In genomic region chr19:6306586-6306985, GRCm38 (mm10) we compare ENCODE assay signal across 8 mouse cellular contexts. TPM values are rescaled to one million over a fixed set of nuclear protein-coding genes. Genes with fewer than 3 reads are reported as not detected.
DNase-seq lines count a peak whose midpoint lies in the region; ATAC-seq and TF ChIP-seq lines count a peak whose summit lies in the region.

No protein-coding gene starts in this region.

- H3K9ac ChIP-seq in ES-E14 (ENCODE audit: insufficient read depth, low read depth, low read length, poor library complexity, severe bottlenecking), result peak overlapping the region; percentile 76
- H3K9ac ChIP-seq in embryonic facial prominence, embryonic 13.5 days, result peak overlapping the region; percentile 79
- peak overlapping the region; percentile 88 for H3K9ac ChIP-seq in heart, embryonic 12.5 days
- peak overlapping the region; percentile 65 for H3K9ac ChIP-seq in kidney, embryonic 15.5 days

- H3K4me3 ChIP-seq in ES-E14 (ENCODE audit: insufficient read depth in 1 of 2, low read depth in 1 of 2, low read length in 2 of 2, poor library complexity in 1 of 2, severe bottlenecking in 1 of 2), result peak overlapping the region; percentile 76 to 81
- peak overlapping the region; percentile 62 for H3K4me3 ChIP-seq in embryonic facial prominence, embryonic 13.5 days
- H3K4me3 ChIP-seq in heart, embryonic 12.5 days, result peak overlapping the region; percentile 91
- peak overlapping the region; percentile 65 for H3K4me3 ChIP-seq in kidney, embryonic 15.5 days (replicated peaks)

- in situ Hi-C loops in ES-E14 (cut with MboI; ENCODE audit: low sequenced_read_pairs in 2 of 2, unreplicated experiment in 2 of 2), result no loop called here

- H3K9me3 ChIP-seq in ES-E14 (ENCODE audit: control insufficient read depth, insufficient read depth, low read depth, low read length), result no peaks in the 10 kb centered on the region
- no peaks in the 10 kb centered on the region for H3K9me3 ChIP-seq in embryonic facial prominence, embryonic 13.5 days
- H3K9me3 ChIP-seq in heart, embryonic 12.5 days (replicated peaks), result no peaks in the 10 kb centered on the region
- H3K9me3 ChIP-seq in kidney, embryonic 15.5 days (replicated peaks), result no peaks in the 10 kb centered on the region

- peaks cover 15 to 31% of the 10 kb centered on the region in 2 experiments for H3K4me1 ChIP-seq in ES-E14 (ENCODE audit: control insufficient read depth in 2 of 2, insufficient read depth in 2 of 2, low read length in 2 of 2, poor library complexity in 1 of 2)
- H3K4me1 ChIP-seq in embryonic facial prominence, embryonic 13.5 days, result peaks cover 32% of the 10 kb centered on the region
- peaks cover 53% of the 10 kb centered on the region for H3K4me1 ChIP-seq in heart, embryonic 12.5 days (replicated peaks)
- H3K4me1 ChIP-seq in kidney, embryonic 15.5 days, result peaks cover 33% of the 10 kb centered on the region

- peak; percentile 29 for ATAC-seq in embryonic facial prominence, embryonic 13.5 days (ENCODE audit: insufficient number of reproducible peaks, insufficient read depth, low FRiP score, low TSS enrichment, low read depth)
- ATAC-seq in heart, embryonic 12.5 days (ENCODE audit: insufficient number of reproducible peaks, low FRiP score), result peak; percentile 60
- ATAC-seq in kidney, embryonic 15.5 days (replicated peaks; ENCODE audit: low FRiP score), result peak; percentile 67

- no peaks in the 10 kb centered on the region for H3K27me3 ChIP-seq in embryonic facial prominence, embryonic 13.5 days
- H3K27me3 ChIP-seq in heart, embryonic 12.5 days (replicated peaks), result no peaks in the 10 kb centered on the region
- H3K27me3 ChIP-seq in kidney, embryonic 15.5 days, result no peaks in the 10 kb centered on the region

- H3K4me2 ChIP-seq in embryonic facial prominence, embryonic 13.5 days, result peak overlapping the region; percentile 70
- H3K4me2 ChIP-seq in heart, embryonic 12.5 days, result peak overlapping the region; percentile 93
- peak overlapping the region; percentile 64 for H3K4me2 ChIP-seq in kidney, embryonic 15.5 days

- DNase-seq in ES-E14 (ENCODE audit: low read depth, low spot score), result peak; percentile 81
- DNase-seq in adrenal gland, postnatal 36 days, result peak; percentile 82 to 90
- DNase-seq in lung, postnatal 36 days, result peak; percentile 88
- DNase-seq in retina, embryonic 14.5 days (ENCODE audit: low spot score), result peak; percentile 82
- DNase-seq in urinary bladder, postnatal 14 days (ENCODE audit: low spot score), result peak; percentile 88

- WGBS in embryonic facial prominence, embryonic 13.5 days, result 1% methylated on average over 34 of the region's 34 CpGs
- WGBS in heart, embryonic 12.5 days, result under 1% methylated on average over 33 of the region's 34 CpGs
- WGBS in kidney, embryonic 15.5 days, result 0% methylated on average over 31 of the region's 34 CpGs

- peaks cover 25% of the 10 kb centered on the region for H3K36me3 ChIP-seq in ES-E14 (ENCODE audit: control insufficient read depth, insufficient read depth, low read length, poor library complexity, severe bottlenecking)
- peaks cover 21% of the 10 kb centered on the region for H3K36me3 ChIP-seq in embryonic facial prominence, embryonic 13.5 days
- peaks cover 16% of the 10 kb centered on the region for H3K36me3 ChIP-seq in heart, embryonic 12.5 days
- peaks cover 16% of the 10 kb centered on the region for H3K36me3 ChIP-seq in kidney, embryonic 15.5 days

- peak overlapping the region; percentile 57 for H3K27ac ChIP-seq in ES-E14 (ENCODE audit: insufficient read depth, low read depth, low read length, poor library complexity, severe bottlenecking)
- peak overlapping the region; percentile 48; the same call in 1 of the 2 replicates for H3K27ac ChIP-seq in embryonic facial prominence, embryonic 13.5 days
- peak overlapping the region; percentile 68 for H3K27ac ChIP-seq in heart, embryonic 12.5 days (ENCODE audit: poor library complexity, severe bottlenecking)
- peak overlapping the region; percentile 91; the same call in 1 of the 2 replicates for H3K27ac ChIP-seq in kidney, embryonic 15.5 days

TF ChIP-seq in ES-E14, 5 proteins besides CTCF, POLR2A, EP300 and RAD21:
- no peak for TF ChIP-seq ZC3H11A (IDR thresholded peaks at IDR 0.05; ENCODE audit: borderline replicate concordance, low read depth, low read length)
- TF ChIP-seq HCFC1 (IDR thresholded peaks at IDR 0.05; ENCODE audit: borderline replicate concordance, insufficient read depth, low read length), result peak; percentile 60; the same call in 1 of the 2 replicates

RNA-seq across cellular contexts. Expression of gene Cdc42bpg, which starts 0.3 kb away (rescaled TPM):
- total RNA-seq in ES-E14 (2012; rRNA removed), result 35.5 and 48.4 TPM in 2 replicates
- total RNA-seq in adrenal gland, postnatal 36 days (2021), result 10 to 100 TPM; 22.6 to 23.5 TPM
- 0.91 and 0.92 TPM in 2 replicates for polyA plus RNA-seq in embryonic facial prominence, embryonic 13.5 days (2015; fragmentation: Nextera tagmentation; extraction: Ambion mirVana)
- polyA plus RNA-seq in heart, embryonic 12.5 days (2016; fragmentation: Nextera tagmentation; extraction: Ambion mirVana), result 0.34 and 0.44 TPM in 2 replicates
- polyA plus RNA-seq in kidney, embryonic 15.5 days (2015; fragmentation: Nextera tagmentation; extraction: Ambion mirVana), result 0.78 and 1.0 TPM in 2 replicates

RNA-seq across cellular contexts. Expression of gene Men1, which starts 28.2 kb away (rescaled TPM):
- total RNA-seq in ES-E14 (2012; rRNA removed), result 60.4 and 65.6 TPM in 2 replicates
- 10 to 100 TPM; 48.7 to 56.3 TPM for total RNA-seq in adrenal gland, postnatal 36 days (2021)
- polyA plus RNA-seq in embryonic facial prominence, embryonic 13.5 days (2015; fragmentation: Nextera tagmentation; extraction: Ambion mirVana), result 91.6 and 92.4 TPM in 2 replicates
- 48.7 and 52.1 TPM in 2 replicates for polyA plus RNA-seq in heart, embryonic 12.5 days (2016; fragmentation: Nextera tagmentation; extraction: Ambion mirVana)
- 82.1 and 91.8 TPM in 2 replicates for polyA plus RNA-seq in kidney, embryonic 15.5 days (2015; fragmentation: Nextera tagmentation; extraction: Ambion mirVana)

RNA-seq across cellular contexts. Expression of gene Ehd1, which starts 30.1 kb away (rescaled TPM):
- total RNA-seq in ES-E14 (2012; rRNA removed), result 133 and 162 TPM in 2 replicates
- total RNA-seq in adrenal gland, postnatal 36 days (2021), result 100 to 1,000 TPM; 119 to 188 TPM
- polyA plus RNA-seq in embryonic facial prominence, embryonic 13.5 days (2015; fragmentation: Nextera tagmentation; extraction: Ambion mirVana), result 64.7 and 68.9 TPM in 2 replicates
- polyA plus RNA-seq in heart, embryonic 12.5 days (2016; fragmentation: Nextera tagmentation; extraction: Ambion mirVana), result 87.0 and 88.7 TPM in 2 replicates
- polyA plus RNA-seq in kidney, embryonic 15.5 days (2015; fragmentation: Nextera tagmentation; extraction: Ambion mirVana), result 67.8 and 81.8 TPM in 2 replicates

RNA-seq across cellular contexts. Expression of gene Map4k2, which starts 34.3 kb away (rescaled TPM):
- 29.4 and 43.6 TPM in 2 replicates for total RNA-seq in ES-E14 (2012; rRNA removed)
- total RNA-seq in adrenal gland, postnatal 36 days (2021), result 10 to 100 TPM; 29.9 to 32.2 TPM
- 13.8 and 15.3 TPM in 2 replicates for polyA plus RNA-seq in embryonic facial prominence, embryonic 13.5 days (2015; fragmentation: Nextera tagmentation; extraction: Ambion mirVana)
- 14.1 and 15.7 TPM in 2 replicates for polyA plus RNA-seq in heart, embryonic 12.5 days (2016; fragmentation: Nextera tagmentation; extraction: Ambion mirVana)
- 18.7 and 21.9 TPM in 2 replicates for polyA plus RNA-seq in kidney, embryonic 15.5 days (2015; fragmentation: Nextera tagmentation; extraction: Ambion mirVana)

RNA-seq across cellular contexts. Expression of gene Sf1, which starts 56.9 kb away (rescaled TPM):
- 150 and 164 TPM in 2 replicates for total RNA-seq in ES-E14 (2012; rRNA removed)
- total RNA-seq in adrenal gland, postnatal 36 days (2021), result 100 to 1,000 TPM; 169 to 224 TPM
- 137 and 151 TPM in 2 replicates for polyA plus RNA-seq in embryonic facial prominence, embryonic 13.5 days (2015; fragmentation: Nextera tagmentation; extraction: Ambion mirVana)
- polyA plus RNA-seq in heart, embryonic 12.5 days (2016; fragmentation: Nextera tagmentation; extraction: Ambion mirVana), result 127 and 130 TPM in 2 replicates
- 155 and 165 TPM in 2 replicates for polyA plus RNA-seq in kidney, embryonic 15.5 days (2015; fragmentation: Nextera tagmentation; extraction: Ambion mirVana)

Comparison
In these comparisons a context has a peak if more than half of its experiments do, and no peak if none do; other contexts are left out.
1. Peak in every context shown above with its lines: DNase-seq, ATAC-seq, H3K4me3 ChIP-seq and H3K27ac ChIP-seq.